Mouse (Mus musculus): ENCODE data around the gene Mal.

DNA sequence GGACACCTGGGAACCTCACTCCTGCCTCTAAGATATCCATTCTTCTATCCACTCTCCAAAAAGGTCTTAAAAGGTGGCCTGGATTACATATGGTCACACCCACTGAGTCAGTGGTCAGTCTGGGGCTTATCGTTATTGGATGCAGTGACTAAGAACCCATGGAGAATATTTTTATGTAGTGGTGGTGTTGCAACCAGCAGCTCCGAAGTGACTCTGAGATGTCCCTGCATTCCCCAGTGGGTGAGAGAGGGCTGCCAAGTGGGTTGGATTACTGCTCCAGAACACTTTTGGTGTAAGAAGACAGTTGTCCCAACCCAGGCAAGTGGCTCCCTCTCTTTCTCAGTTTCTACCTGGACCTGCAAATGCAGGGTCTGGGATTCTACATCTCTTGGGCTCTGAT lies 3.7 kb downstream of the Mal start:
- TF ChIP-seq CTCF (IDR thresholded peaks at IDR 0.05; ENCODE audit: insufficient read depth, low read length), result no peak
- no peak for TF ChIP-seq POLR2A (IDR thresholded peaks at IDR 0.05; ENCODE audit: borderline replicate concordance, extremely low read depth, low read depth, low read length)
